ENCODE assay signal across 29 mouse cellular contexts in the genomic region with DNA sequence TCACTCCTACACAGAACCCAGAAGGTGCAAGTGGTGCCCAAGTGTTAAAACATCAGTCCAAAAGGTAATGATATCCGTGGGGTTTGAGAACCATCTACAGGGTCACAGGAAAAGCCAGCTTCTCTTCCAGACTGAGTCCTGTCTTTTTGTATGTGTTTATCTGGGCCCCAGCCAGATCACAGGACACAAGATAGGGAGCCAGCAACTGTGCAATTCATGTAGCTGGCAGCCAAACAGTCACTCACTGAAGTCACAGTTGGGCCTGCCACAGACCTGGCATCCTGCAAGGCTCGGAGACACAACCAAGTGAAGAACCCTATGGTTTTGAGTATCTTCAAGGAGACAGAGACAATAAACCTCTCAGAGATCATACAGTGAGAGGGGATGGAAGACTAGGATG. TPM values are rescaled to one million over a fixed set of nuclear protein-coding genes. Genes with fewer than 3 reads are reported as not detected.
DNase-seq lines count a peak whose midpoint lies in the region; ATAC-seq lines count a peak whose summit lies in the region.
"Had no signal": no experiment of that assay in that cellular context is flagged by ENCODE, and none has a peak within 500 bp of the region (broad histone marks: within the 10 kb centered on the region; RNA-seq: fewer than 3 reads in every experiment).

No protein-coding gene starts in this region.

- H3K27ac ChIP-seq in midbrain, embryonic 12.5 days (replicated peaks) = no peak overlapping the region
- no peak overlapping the region for H3K27ac ChIP-seq in midbrain, embryonic 10.5 days (replicated peaks)
- H3K27ac ChIP-seq in heart, embryonic 10.5 days = no peak overlapping the region
- H3K27ac ChIP-seq: embryonic facial prominence, embryonic 15.5 days; hindbrain, embryonic 14.5 days; kidney, postnatal 0 days; left cerebral cortex, adult 2 months; liver, embryonic 15.5 days; lung, embryonic 15.5 days had no signal

- 91% methylated on average over 2 of the region's 2 CpGs for WGBS in midbrain, embryonic 12.5 days
- WGBS in midbrain, embryonic 10.5 days = 90% methylated on average over 2 of the region's 2 CpGs
- WGBS in heart, embryonic 10.5 days = 79% methylated on average over 2 of the region's 2 CpGs

- peaks cover 34% of the 10 kb centered on the region for H3K4me1 ChIP-seq in midbrain, embryonic 12.5 days
- H3K4me1 ChIP-seq in midbrain, embryonic 10.5 days = peaks cover 24% of the 10 kb centered on the region; the same call in 1 of the 2 replicates
- H3K4me1 ChIP-seq in heart, embryonic 10.5 days = peaks cover 9% of the 10 kb centered on the region; the same call in 1 of the 2 replicates
- H3K4me1 ChIP-seq: embryonic facial prominence, embryonic 15.5 days; liver, embryonic 15.5 days; lung, embryonic 15.5 days had no signal

- DNase-seq in cerebellum, adult 11 months = peak; percentile 30
- no peak for DNase-seq in midbrain, embryonic 10.5 days (ENCODE audit: low spot score)
- peak; percentile 36 for DNase-seq in cerebellum, adult 8-10 months
- DNase-seq in cerebellum, postnatal 36 days = peak; percentile 49
- no peak for DNase-seq in urinary bladder, postnatal 25 days (ENCODE audit: low spot score)
- no peak for DNase-seq in heart, embryonic 10.5 days (ENCODE audit: low spot score)
- DNase-seq: adrenal gland, postnatal 10 days; embryo, embryonic 11 days; gastrocnemius, postnatal 10 days; heart, adult 11 months; heart, postnatal 10 days; kidney, adult 2 months; layer of hippocampus, adult 9-11 months; left cerebral cortex, postnatal 4 days; liver; lung, postnatal 36 days; right cerebral cortex, postnatal 14 days; spleen, adult 18-20 months had no signal

- no peaks in the 10 kb centered on the region for H3K9me3 ChIP-seq in midbrain, embryonic 12.5 days
- H3K9me3 ChIP-seq in midbrain, embryonic 10.5 days (replicated peaks) = no peaks in the 10 kb centered on the region
- H3K9me3 ChIP-seq in heart, embryonic 10.5 days = no peaks in the 10 kb centered on the region
- H3K9me3 ChIP-seq: embryonic facial prominence, embryonic 15.5 days; heart, embryonic 12.5 days; liver, embryonic 15.5 days; lung, embryonic 15.5 days had no signal

- H3K9ac ChIP-seq in midbrain, embryonic 12.5 days (replicated peaks) = no peak overlapping the region
- H3K9ac ChIP-seq: embryonic facial prominence, embryonic 15.5 days; heart, embryonic 12.5 days; hindbrain, embryonic 14.5 days; liver, embryonic 15.5 days; lung, embryonic 15.5 days had no signal

- H3K27me3 ChIP-seq in midbrain, embryonic 12.5 days = 0 out of 2 replicates have a peak, but pooled peaks cover 5% of the 10 kb centered on the region
- H3K27me3 ChIP-seq in midbrain, embryonic 10.5 days (ENCODE audit: low read depth, poor library complexity, severe bottlenecking) = no peaks in the 10 kb centered on the region
- H3K27me3 ChIP-seq in heart, embryonic 10.5 days (ENCODE audit: insufficient read depth, poor library complexity, severe bottlenecking) = peaks cover 31% of the 10 kb centered on the region; the same call in 1 of the 2 replicates
- H3K27me3 ChIP-seq: embryonic facial prominence, embryonic 15.5 days; lung, embryonic 15.5 days had no signal

- H3K4me3 ChIP-seq in midbrain, embryonic 12.5 days = no peak overlapping the region
- no peak overlapping the region for H3K4me3 ChIP-seq in midbrain, embryonic 10.5 days
- H3K4me3 ChIP-seq in heart, embryonic 10.5 days = no peak overlapping the region
- H3K4me3 ChIP-seq: embryonic facial prominence, embryonic 15.5 days; heart, embryonic 12.5 days; left cerebral cortex, adult 2 months; liver, embryonic 15.5 days; lung, embryonic 15.5 days had no signal

- peak overlapping the region; percentile 45; the same call in 1 of the 2 replicates for H3K4me2 ChIP-seq in midbrain, embryonic 12.5 days (replicated peaks)
- H3K4me2 ChIP-seq: embryonic facial prominence, embryonic 15.5 days; heart, embryonic 12.5 days; liver, embryonic 15.5 days; lung, embryonic 15.5 days had no signal

- peaks cover 35% of the 10 kb centered on the region for H3K36me3 ChIP-seq in midbrain, embryonic 12.5 days
- no peaks in the 10 kb centered on the region; the same call in 1 of the 2 replicates for H3K36me3 ChIP-seq in midbrain, embryonic 10.5 days
- no peaks in the 10 kb centered on the region for H3K36me3 ChIP-seq in heart, embryonic 10.5 days
- H3K36me3 ChIP-seq: embryonic facial prominence, embryonic 15.5 days; heart, embryonic 12.5 days; liver, embryonic 15.5 days; lung, embryonic 15.5 days had no signal

- ATAC-seq in cerebellum, adult (ENCODE audit: insufficient number of reproducible peaks, low FRiP score, low TSS enrichment) = no peak
- ATAC-seq in midbrain, embryonic 12.5 days (ENCODE audit: low FRiP score, low read depth) = no peak
- ATAC-seq: activated CD4-positive, CD25-positive, alpha-beta regulatory T cell, adult 4 months; forebrain, embryonic 14.5 days had no signal

RNA-seq across cellular contexts. Expression of a gene that starts 6.6 kb away (rescaled TPM):
- 24.7 and 26.2 TPM in 2 replicates for polyA plus RNA-seq in midbrain, embryonic 12.5 days (2016; fragmentation: Nextera tagmentation; extraction: Ambion mirVana)
- 5.9 and 11.3 TPM in 2 replicates for polyA plus RNA-seq in midbrain, embryonic 10.5 days (2016; fragmentation: Nextera tagmentation; extraction: Ambion mirVana)
- polyA plus RNA-seq in heart, embryonic 10.5 days (2016; fragmentation: Nextera tagmentation; extraction: Ambion mirVana) = 0.25 and 0.26 TPM in 2 replicates

RNA-seq across cellular contexts. Expression of a gene that starts 15.6 kb away (rescaled TPM):
- 18.5 and 21.6 TPM in 2 replicates for polyA plus RNA-seq in midbrain, embryonic 12.5 days (2016; fragmentation: Nextera tagmentation; extraction: Ambion mirVana)
- polyA plus RNA-seq in midbrain, embryonic 10.5 days (2016; fragmentation: Nextera tagmentation; extraction: Ambion mirVana) = 12.5 and 12.9 TPM in 2 replicates
- polyA plus RNA-seq in heart, embryonic 10.5 days (2016; fragmentation: Nextera tagmentation; extraction: Ambion mirVana) = 9.5 and 14.7 TPM in 2 replicates

RNA-seq across cellular contexts. Expression of a gene that starts 43.0 kb away (rescaled TPM):
- polyA plus RNA-seq in midbrain, embryonic 12.5 days (2016; fragmentation: Nextera tagmentation; extraction: Ambion mirVana) = 23.0 and 24.0 TPM in 2 replicates
- 13.6 and 16.4 TPM in 2 replicates for polyA plus RNA-seq in midbrain, embryonic 10.5 days (2016; fragmentation: Nextera tagmentation; extraction: Ambion mirVana)
- 8.6 and 10.0 TPM in 2 replicates for polyA plus RNA-seq in heart, embryonic 10.5 days (2016; fragmentation: Nextera tagmentation; extraction: Ambion mirVana)

Comparison
In these comparisons a context has a peak if more than half of its experiments do, and no peak if none do; other contexts are left out.
1. DNase-seq: peak in cerebellum, adult 11 months (single experiment), cerebellum, adult 8-10 months (single experiment) and cerebellum, postnatal 36 days (2 of 2); none in midbrain, embryonic 10.5 days (single experiment), urinary bladder, postnatal 25 days (single experiment) and heart, embryonic 10.5 days (single experiment).